Mouse (Mus musculus) cerebellum, postnatal 25 days (tissue): Measurements from ENCODE around the gene Ly6g6d.
"Not testable (repeated sequence)": the region's sequence is repeated elsewhere in the genome, so short reads cannot be mapped to it uniquely, and the experiment has no call there.

Source experiments
- DNase-seq, 2 experiments: peaks; one replicate each; pipeline ENCODE4 v3.0.0; 2021; ENCODE audit warnings: mixed read lengths in 2 of 2

Ly6g6d gene

GRCm38 (mm10) chr17:35048149-35048931 is 29.5 kb downstream of the Ly6g6d start:
- DNase-seq: no peak

GRCm38 (mm10) chr17:35047688-35048087 is 30.2 kb downstream of the Ly6g6d start:
- DNase-seq: no peak

- DNase-seq: peak; percentile 95 to 98
These were observed 31.0 kb downstream of the Ly6g6d start, which contains the start of gene Msh5 for GRCm38 (mm10) chr17:35046681-35047455. Gene Msh5 (minus strand): TSS chr17:35046745.

GRCm38 (mm10) chr17:35045807-35046680 is 31.8 kb downstream of the Ly6g6d start:
- DNase-seq: no peak

GRCm38 (mm10) chr17:35044904-35045806 is 32.7 kb downstream of the Ly6g6d start:
- DNase-seq: no peak

- no peak for DNase-seq
These were observed 34.1 kb downstream of the Ly6g6d start for GRCm38 (mm10) chr17:35043794-35044193.

- no peak for DNase-seq
These were observed 38.6 kb downstream of the Ly6g6d start for GRCm38 (mm10) chr17:35039121-35039873.

- DNase-seq: no peak
These were observed 43.0 kb downstream of the Ly6g6d start for GRCm38 (mm10) chr17:35034896-35035295.

GRCm38 (mm10) chr17:35033703-35034102 is 44.2 kb downstream of the Ly6g6d start:
- DNase-seq: not testable (repeated sequence)

- no peak for DNase-seq
These were observed 45.5 kb downstream of the Ly6g6d start for GRCm38 (mm10) chr17:35032323-35032870.

GRCm38 (mm10) chr17:35031880-35032279 is 46.0 kb downstream of the Ly6g6d start:
- no peak for DNase-seq

- DNase-seq: no peak
These were observed 46.6 kb downstream of the Ly6g6d start for GRCm38 (mm10) chr17:35031272-35031671.

GRCm38 (mm10) chr17:35029691-35030532 is 48.0 kb downstream of the Ly6g6d start:
- DNase-seq: peak in 1 of 2 experiments; percentile 41

GRCm38 (mm10) chr17:35028315-35028714 is 49.5 kb downstream of the Ly6g6d start:
- DNase-seq: no peak

GRCm38 (mm10) chr17:35027277-35028068 is 50.4 kb downstream of the Ly6g6d start, which contains the start of gene Sapcd1:
Gene Sapcd1 (minus strand): TSS chr17:35028016.
- DNase-seq: peak; percentile 43 to 60

GRCm38 (mm10) chr17:35026206-35026605 is 51.7 kb downstream of the Ly6g6d start:
- DNase-seq: peak in 1 of 2 experiments; percentile 11

- DNase-seq: peak in 1 of 2 experiments; percentile 13
These were observed 53.0 kb downstream of the Ly6g6d start for GRCm38 (mm10) chr17:35024691-35025488.

- DNase-seq: peak; percentile 9 to 13
These were observed 53.6 kb downstream of the Ly6g6d start for GRCm38 (mm10) chr17:35024261-35024660.
